Mouse (Mus musculus) hindbrain, postnatal 0 days (tissue): ENCODE results near the gene Tnfsf10. TPM values are rescaled to one million over a fixed set of nuclear protein-coding genes. Genes with fewer than 3 reads are reported as not detected.
A peak's percentile ranks its signal among the peaks of the same experiment; 100 is the strongest.

ENCODE experiments used
- ATAC-seq: fragments of 200-750 bp; cut with Nextera tagmentation; 2 replicates; pipeline ENCODE4 v1.8.0; 2017; ENCODE audit warnings: mild to moderate bottlenecking, moderate TSS enrichment, moderate library complexity
- DNase-seq: peaks from one replicate; pipeline ENCODE4 v3.0.0-alpha.2; 2015; ENCODE audit warnings: low spot score
- H3K27ac ChIP-seq: fragments of 300-500 bp; sonication (generic); 2 replicates; pipeline ENCODE4 v1.5.1; 2014; ENCODE audit warnings: mild to moderate bottlenecking
- H3K27me3 ChIP-seq: fragments of 300-500 bp; sonication (generic); 2 replicates; pipeline ENCODE4 v1.6.1; 2014; ENCODE audit warnings: low read length, mixed read lengths; ENCODE audit not compliant: insufficient read depth
- H3K36me3 ChIP-seq: fragments of 300-500 bp; sonication (generic); 2 replicates; pipeline ENCODE4 v1.6.1; 2014; ENCODE audit warnings: low read length, mixed read lengths; ENCODE audit not compliant: insufficient read depth
- H3K4me1 ChIP-seq: fragments of 300-500 bp; sonication (generic); 2 replicates; pipeline ENCODE4 v1.6.1; 2014; ENCODE audit warnings: antibody characterized with exemption, low read length, mixed read lengths; ENCODE audit not compliant: insufficient read depth
- H3K4me2 ChIP-seq: fragments of 300-500 bp; sonication (generic); 2 replicates; pipeline ENCODE4 v1.6.1; 2014; ENCODE audit warnings: low read depth, mild to moderate bottlenecking, low read length, moderate library complexity, mixed read lengths
- H3K4me3 ChIP-seq: fragments of 300-500 bp; sonication (generic); 2 replicates; pipeline ENCODE4 v1.5.1; 2014; ENCODE audit warnings: low read length
- H3K9ac ChIP-seq: fragments of 300-500 bp; sonication (generic); replicated peaks from 2 replicates; pipeline ENCODE4 v1.6.1; 2014; ENCODE audit warnings: mild to moderate bottlenecking, low read length, moderate library complexity, mixed read lengths
- H3K9me3 ChIP-seq: fragments of 300-500 bp; sonication (generic); 2 replicates; pipeline ENCODE4 v1.6.1; 2016; ENCODE audit warnings: low read length, mixed read lengths
- CTCF ChIP-seq: IDR thresholded peaks from 2 replicates; pipeline ENCODE4 v1.5.1; 2016; ENCODE audit warnings: antibody characterized with exemption, control low read depth, low read depth
- WGBS: fragments of 180-500 bp; shearing (Covaris S2); extraction: QIAGEN DNeasy Blood & Tissue Kit; methylation state at CpG from one replicate; pipeline ENCODE4 v1.1.7; 2014; 5-methylcytosine and 5-hydroxymethylcytosine counted together
- polyA plus RNA-seq: library from polyadenylated mRNA; unstranded; fragments of >200 nt; fragmentation: Nextera tagmentation; extraction: Ambion mirVana; gene quantifications from 2 replicates; pipeline ENCODE4 v1.2.1, GENCODE M21; 2015
- total RNA-seq: library from RNA; depleted of rRNA; stranded (reverse); fragments of >200 nt; gene quantifications from 2 replicates; pipeline ENCODE4 v1.2.3, GENCODE M21; 2014; rRNA removed

Tnfsf10 gene
- total and polyA plus RNA-seq, 2 experiments from 2014 or later, result 0.35 to 0.73 TPM

- ATAC-seq, result peak; percentile 62; the same call in 1 of the 2 replicates
These were observed 54.4 kb downstream of the Tnfsf10 start, which contains the start of gene Ghsr for GRCm38 (mm10) chr3:27371276-27371621. Gene Ghsr, plus strand, starts transcription at chr3:27371351.

GRCm38 (mm10) chr3:27371725-27372650 is 55.2 kb downstream of the Tnfsf10 start:
- peak; percentile 62; the same call in 1 of the 2 replicates for ATAC-seq
- 0 out of 2 replicates have a peak overlapping the region, but pooled peaks have one; percentile 28 for H3K9ac ChIP-seq
- H3K4me2 ChIP-seq, result peak overlapping the region; percentile 91
- peak overlapping the region; percentile 43 for H3K4me3 ChIP-seq
- peaks cover 8% of the 10 kb centered on the region; the same call in 1 of the 2 replicates for H3K4me1 ChIP-seq
- no peaks in the 10 kb centered on the region for H3K36me3 ChIP-seq
- DNase-seq, result peak; percentile 5
- no peak overlapping the region for H3K27ac ChIP-seq
- WGBS, result under 1% methylated on average over 77 of the region's 77 CpGs
- H3K9me3 ChIP-seq, result no peaks in the 10 kb centered on the region
- H3K27me3 ChIP-seq, result peaks cover 8% of the 10 kb centered on the region
- no peak for TF ChIP-seq CTCF

More at GRCm38 (mm10) chr3:27371276-27371621, 54.4 kb downstream of the Tnfsf10 start, which contains the start of gene Ghsr:
- WGBS, result under 1% methylated on average over 18 of the region's 19 CpGs
- Histone ChIP-seq H3K27ac (no peak within 1 kb of the TSS), H3K4me3 (peak within 1 kb of the TSS; percentile 43), H3K9ac (peak within 1 kb of the TSS; percentile 28; the same call in 1 of the 2 replicates), H3K36me3 (no peaks in the 10 kb centered on the region), H3K27me3 (peaks cover 8% of the 10 kb centered on the region), H3K4me2 (peak within 1 kb of the TSS; percentile 91), H3K9me3 (no peaks in the 10 kb centered on the region), H3K4me1 (peaks cover 8% of the 10 kb centered on the region; the same call in 1 of the 2 replicates)
- no peak for TF ChIP-seq CTCF
- DNase-seq, result peak; percentile 16

GRCm38 (mm10) chr3:27374396-27374795 is 57.6 kb downstream of the Tnfsf10 start:
- peaks cover 5% of the 10 kb centered on the region for H3K27me3 ChIP-seq
- 67% methylated on average over 9 of the region's 9 CpGs for WGBS
- no peaks in the 10 kb centered on the region for H3K9me3 ChIP-seq
- no peak for TF ChIP-seq CTCF
- H3K4me3 ChIP-seq, result no peak overlapping the region
- H3K36me3 ChIP-seq, result no peaks in the 10 kb centered on the region
- ATAC-seq (no peak), DNase-seq (no peak)
- H3K4me1 ChIP-seq, result peaks cover 8% of the 10 kb centered on the region; the same call in 1 of the 2 replicates
- no peak overlapping the region for H3K27ac ChIP-seq
- H3K9ac ChIP-seq, result no peak overlapping the region
- no peak overlapping the region for H3K4me2 ChIP-seq

- Histone ChIP-seq H3K27me3 (no peaks in the 10 kb centered on the region), H3K9ac (no peak overlapping the region), H3K4me2 (no peak overlapping the region), H3K4me1 (no peaks in the 10 kb centered on the region), H3K9me3 (no peaks in the 10 kb centered on the region), H3K36me3 (no peaks in the 10 kb centered on the region), H3K27ac (no peak overlapping the region), H3K4me3 (no peak overlapping the region)
- no peak for DNase-seq
- ATAC-seq, result no peak
- 75% methylated on average over 4 of the region's 4 CpGs for WGBS
- no peak for TF ChIP-seq CTCF
These were observed 61.1 kb downstream of the Tnfsf10 start for GRCm38 (mm10) chr3:27377935-27378334.

GRCm38 (mm10) chr3:27384836-27385235 is 68.0 kb downstream of the Tnfsf10 start:
- Histone ChIP-seq H3K9me3 (no peaks in the 10 kb centered on the region), H3K4me3 (no peak overlapping the region), H3K27ac (no peak overlapping the region), H3K27me3 (no peaks in the 10 kb centered on the region), H3K4me2 (no peak overlapping the region), H3K9ac (no peak overlapping the region), H3K36me3 (no peaks in the 10 kb centered on the region), H3K4me1 (no peaks in the 10 kb centered on the region)
- no peak for DNase-seq
- WGBS, result 69% methylated on average over 3 of the region's 3 CpGs
- TF ChIP-seq CTCF, result peak; percentile 45
- no peak for ATAC-seq

GRCm38 (mm10) chr3:27389923-27390322 is 73.1 kb downstream of the Tnfsf10 start:
- no peak overlapping the region for H3K4me2 ChIP-seq
- no peaks in the 10 kb centered on the region for H3K9me3 ChIP-seq
- H3K27me3 ChIP-seq, result no peaks in the 10 kb centered on the region
- no peak for DNase-seq
- no peak overlapping the region for H3K9ac ChIP-seq
- H3K27ac ChIP-seq, result no peak overlapping the region
- WGBS, result 65% methylated on average over 1 of the region's 1 CpGs
- no peak overlapping the region for H3K4me3 ChIP-seq
- no peaks in the 10 kb centered on the region for H3K36me3 ChIP-seq
- ATAC-seq, result no peak
- TF ChIP-seq CTCF, result no peak
- H3K4me1 ChIP-seq, result no peaks in the 10 kb centered on the region

Other genes starting within 250 kb of the Tnfsf10 start
- 10.0 and 10.6 TPM in 2 replicates for gene Ect2, start 163.2 kb upstream of the Tnfsf10 start, total RNA-seq
- gene Ect2, start 163.2 kb upstream of the Tnfsf10 start, polyA plus RNA-seq, result 6.3 and 7.8 TPM in 2 replicates
- 31.5 and 34.8 TPM in 2 replicates for gene Nceh1, start 134.1 kb upstream of the Tnfsf10 start, total RNA-seq
- gene Nceh1, start 134.1 kb upstream of the Tnfsf10 start, polyA plus RNA-seq, result 35.7 and 36.1 TPM in 2 replicates
- 1.1 and 1.2 TPM in 2 replicates for gene Ghsr, start 54.3 kb downstream of the Tnfsf10 start, total RNA-seq
- 0.38 and 0.63 TPM in 2 replicates for gene Ghsr, start 54.3 kb downstream of the Tnfsf10 start, polyA plus RNA-seq